In the genomic region with DNA sequence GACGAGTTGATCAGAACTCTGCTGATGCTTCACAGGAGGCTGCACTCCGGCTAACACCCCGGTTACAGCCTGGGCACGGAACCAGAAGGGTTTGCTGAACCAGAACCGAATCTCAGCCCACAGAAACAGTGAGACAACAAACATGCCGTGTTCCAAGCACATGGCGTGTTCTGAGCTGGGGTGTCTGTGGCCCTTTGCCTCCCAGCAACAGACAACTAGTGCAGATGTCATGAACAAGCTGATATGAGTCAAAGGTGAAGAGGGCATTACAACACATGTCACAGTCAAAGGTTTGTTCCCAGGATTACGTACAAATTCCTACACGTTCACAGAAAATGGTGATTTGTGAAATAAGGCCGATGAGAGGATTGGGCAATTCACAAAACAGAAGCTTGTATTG, we compare ENCODE assay signal across 15 mouse cellular contexts.
DNase-seq lines count a peak whose midpoint lies in the region; ATAC-seq and TF ChIP-seq lines count a peak whose summit lies in the region.
"Had no signal": no experiment of that assay in that cellular context is flagged by ENCODE, and none has a peak within 500 bp of the region (broad histone marks: within the 10 kb centered on the region; RNA-seq: fewer than 3 reads in every experiment).

No protein-coding gene starts in this region.

- H3K4me3 ChIP-seq in lung, adult 2 months (replicated peaks; ENCODE audit: extremely low read depth, low read depth, low read length) = no peak overlapping the region
- H3K4me3 ChIP-seq in intestine, embryonic 15.5 days (replicated peaks) = no peak overlapping the region
- H3K4me3 ChIP-seq: hindbrain, embryonic 15.5 days; limb, embryonic 15.5 days; neural tube, embryonic 12.5 days had no signal

- H3K27ac ChIP-seq in intestine, embryonic 15.5 days = no peak overlapping the region
- H3K27ac ChIP-seq: hindbrain, embryonic 15.5 days; limb, embryonic 15.5 days; neural tube, embryonic 12.5 days had no signal

- H3K4me2 ChIP-seq in intestine, embryonic 15.5 days (replicated peaks) = no peak overlapping the region
- H3K4me2 ChIP-seq: hindbrain, embryonic 15.5 days; limb, embryonic 15.5 days; neural tube, embryonic 12.5 days had no signal

- TF ChIP-seq CTCF in lung, adult 2 months (IDR thresholded peaks at IDR 0.05; ENCODE audit: insufficient read depth, low read length) = no peak

- no peaks in the 10 kb centered on the region for H3K36me3 ChIP-seq in intestine, embryonic 15.5 days
- H3K36me3 ChIP-seq: hindbrain, embryonic 15.5 days; limb, embryonic 15.5 days; neural tube, embryonic 12.5 days had no signal

- H3K9me3 ChIP-seq in intestine, embryonic 15.5 days = no peaks in the 10 kb centered on the region
- H3K9me3 ChIP-seq: hindbrain, embryonic 15.5 days; limb, embryonic 15.5 days; neural tube, embryonic 12.5 days had no signal

- ATAC-seq in intestine, embryonic 15.5 days = no peak
- ATAC-seq: forebrain, embryonic 14.5 days had no signal

- peak; percentile 14 to 38 for DNase-seq in lung, adult 18-20 months
- no peak for DNase-seq in lung, adult 2 months
- DNase-seq in fibroblast of lung, adult 2 months (ENCODE audit: low read depth) = peak; percentile 22
- DNase-seq in layer of hippocampus, adult 9-11 months = peak; percentile 31
- DNase-seq in lung, postnatal 36 days = peak; percentile 48
- no peak for DNase-seq in thymus, adult 18-20 months
- DNase-seq: cerebellum, adult 2 months; heart, postnatal 10 days; kidney, adult 18-20 months; retina, postnatal 1 day had no signal

- H3K27me3 ChIP-seq in intestine, embryonic 15.5 days (replicated peaks) = no peaks in the 10 kb centered on the region
- H3K27me3 ChIP-seq: hindbrain, embryonic 15.5 days; limb, embryonic 15.5 days; neural tube, embryonic 12.5 days had no signal

- no peak overlapping the region for H3K9ac ChIP-seq in intestine, embryonic 15.5 days
- H3K9ac ChIP-seq: hindbrain, embryonic 15.5 days; limb, embryonic 15.5 days; neural tube, embryonic 12.5 days had no signal

- TF ChIP-seq POLR2A in lung, adult 2 months (IDR thresholded peaks at IDR 0.05; ENCODE audit: borderline replicate concordance, extremely low read depth, low read depth, low read length) = no peak

- WGBS in lung, adult 2 months = 64% methylated on average over 10 of the region's 10 CpGs
- 75% methylated on average over 10 of the region's 10 CpGs for WGBS in intestine, embryonic 15.5 days

- H3K4me1 ChIP-seq in lung, adult 2 months (ENCODE audit: control insufficient read depth, insufficient read depth, low read length) = no peaks in the 10 kb centered on the region
- no peaks in the 10 kb centered on the region for H3K4me1 ChIP-seq in intestine, embryonic 15.5 days (replicated peaks)
- H3K4me1 ChIP-seq: hindbrain, embryonic 15.5 days; limb, embryonic 15.5 days; neural tube, embryonic 12.5 days had no signal

Comparison
In these comparisons a context has a peak if more than half of its experiments do, and no peak if none do; other contexts are left out.
1. DNase-seq: peak in lung, adult 18-20 months (2 of 2), fibroblast of lung, adult 2 months (single experiment), layer of hippocampus, adult 9-11 months (single experiment) and lung, postnatal 36 days (single experiment); none in lung, adult 2 months (single experiment) and thymus, adult 18-20 months (0 of 2).